Mouse (Mus musculus): Measurements from ENCODE around the gene Rps6kb1.

Rps6kb1 gene

GRCm38 (mm10) chr11:86544639-86545299 lies at the start of gene Rps6kb1, which contains the start of gene Tubd1:
Gene Rps6kb1 (minus strand): TSS chr11:86544805.
Gene Tubd1 (plus strand): TSS chr11:86544991.
- DNase-seq, result peak; percentile 97

- DNase-seq, result no peak
Measured at GRCm38 (mm10) chr11:86593443-86593842, 48.8 kb upstream of the Rps6kb1 start.

GRCm38 (mm10) chr11:86592993-86593392 lies 48.4 kb upstream of the Rps6kb1 start:
- no peak for DNase-seq

GRCm38 (mm10) chr11:86591931-86592616 lies 47.5 kb upstream of the Rps6kb1 start:
- DNase-seq, result no peak

GRCm38 (mm10) chr11:86591301-86591845 lies 46.8 kb upstream of the Rps6kb1 start:
- no peak for DNase-seq

- no peak for DNase-seq
Measured at GRCm38 (mm10) chr11:86590579-86590978, 46.0 kb upstream of the Rps6kb1 start.

GRCm38 (mm10) chr11:86590066-86590465 lies 45.5 kb upstream of the Rps6kb1 start:
- DNase-seq, result no peak

GRCm38 (mm10) chr11:86588583-86589298 lies 44.1 kb upstream of the Rps6kb1 start:
- no peak for DNase-seq

- DNase-seq, result peak; percentile 21
Measured at GRCm38 (mm10) chr11:86587830-86588229, 43.2 kb upstream of the Rps6kb1 start.

- peak; percentile 82 for DNase-seq
Measured at GRCm38 (mm10) chr11:86586868-86587792, 42.5 kb upstream of the Rps6kb1 start.

- DNase-seq, result peak; percentile 62
Measured at GRCm38 (mm10) chr11:86586177-86586867, 41.7 kb upstream of the Rps6kb1 start.

- peak; percentile 29 for DNase-seq
Measured at GRCm38 (mm10) chr11:86585598-86585984, 41.0 kb upstream of the Rps6kb1 start.

GRCm38 (mm10) chr11:86584898-86585597 lies 40.4 kb upstream of the Rps6kb1 start:
- peak; percentile 23 for DNase-seq

GRCm38 (mm10) chr11:86583990-86584897 lies 39.6 kb upstream of the Rps6kb1 start:
- no peak for DNase-seq

- DNase-seq, result no peak
Measured at GRCm38 (mm10) chr11:86583313-86583825, 38.8 kb upstream of the Rps6kb1 start.

- DNase-seq, result no peak
Measured at GRCm38 (mm10) chr11:86582543-86583260, 38.1 kb upstream of the Rps6kb1 start.

GRCm38 (mm10) chr11:86581943-86582542 lies 37.4 kb upstream of the Rps6kb1 start:
- DNase-seq, result peak; percentile 24

GRCm38 (mm10) chr11:86581250-86581753 lies 36.7 kb upstream of the Rps6kb1 start:
- DNase-seq, result peak; percentile 70

All from kidney, adult 18-20 months (tissue).